Mouse (Mus musculus): ENCODE data around the gene Ugt1a6b. TPM values are rescaled to one million over a fixed set of nuclear protein-coding genes. Genes with fewer than 3 reads are reported as not detected.

Gene Ugt1a6b
- polyA plus RNA-seq, 1 experiment from 2014 or later = 28.8 TPM

DNA sequence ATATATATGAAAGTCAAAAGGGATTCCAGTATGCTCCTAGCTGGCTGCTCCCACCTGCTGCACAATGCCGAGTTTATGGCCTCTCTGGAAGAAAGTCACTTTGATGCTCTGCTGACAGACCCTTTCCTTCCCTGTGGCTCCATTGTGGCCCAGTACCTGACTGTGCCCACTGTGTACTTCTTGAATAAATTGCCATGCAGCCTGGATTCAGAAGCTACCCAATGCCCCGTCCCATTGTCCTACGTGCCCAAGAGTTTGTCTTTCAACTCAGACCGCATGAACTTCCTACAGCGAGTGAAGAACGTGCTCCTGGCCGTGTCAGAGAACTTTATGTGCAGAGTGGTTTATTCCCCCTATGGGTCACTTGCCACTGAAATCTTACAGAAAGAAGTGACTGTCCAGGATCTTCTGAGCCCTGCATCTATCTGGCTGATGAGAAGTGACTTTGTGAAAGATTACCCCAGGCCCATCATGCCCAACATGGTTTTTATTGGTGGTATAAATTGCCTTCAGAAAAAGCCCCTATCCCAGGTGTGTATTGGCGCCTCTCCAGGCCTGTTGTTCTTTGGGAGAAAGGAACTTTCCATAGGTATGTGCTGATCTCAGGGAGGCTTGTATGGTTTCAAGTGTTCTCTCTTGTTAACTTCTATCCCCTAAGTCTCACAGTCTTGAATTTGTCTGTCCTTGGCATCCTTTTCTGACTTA, 109.4 kb downstream of the Ugt1a6b start:
- no peak for DNase-seq
- ATAC-seq = no peak; the same call in 1 of the 2 replicates
- TF ChIP-seq CTCF (IDR thresholded peaks at IDR 0.05; ENCODE audit: low read depth) (no peak), EP300 (IDR thresholded peaks at IDR 0.05; ENCODE audit: low read depth) (no peak)
- no peaks in the 10 kb centered on the region for H3K36me3 ChIP-seq (replicated peaks; ENCODE audit: insufficient read depth, low read length)
- no peaks in the 10 kb centered on the region for H3K27me3 ChIP-seq (ENCODE audit: insufficient read depth, low read length)
- 0 out of 2 replicates have a peak overlapping the region, but pooled peaks have one; percentile 1 for H3K9ac ChIP-seq (replicated peaks)
- peaks cover 3% of the 10 kb centered on the region for H3K4me1 ChIP-seq (ENCODE audit: insufficient read depth)
- 56% methylated on average over 8 of the region's 8 CpGs for WGBS (ENCODE audit: insufficient replicate concordance)
- H3K9me3 ChIP-seq (ENCODE audit: low read length) = peaks cover 44% of the 10 kb centered on the region
- H3K4me3 ChIP-seq (ENCODE audit: low read depth, low read length) = peak overlapping the region; percentile 1
- peak overlapping the region; percentile 31; the same call in 1 of the 2 replicates for H3K27ac ChIP-seq (ENCODE audit: low read depth)
- H3K4me2 ChIP-seq (ENCODE audit: low read depth, low read length) = peak overlapping the region; percentile 11

DNA sequence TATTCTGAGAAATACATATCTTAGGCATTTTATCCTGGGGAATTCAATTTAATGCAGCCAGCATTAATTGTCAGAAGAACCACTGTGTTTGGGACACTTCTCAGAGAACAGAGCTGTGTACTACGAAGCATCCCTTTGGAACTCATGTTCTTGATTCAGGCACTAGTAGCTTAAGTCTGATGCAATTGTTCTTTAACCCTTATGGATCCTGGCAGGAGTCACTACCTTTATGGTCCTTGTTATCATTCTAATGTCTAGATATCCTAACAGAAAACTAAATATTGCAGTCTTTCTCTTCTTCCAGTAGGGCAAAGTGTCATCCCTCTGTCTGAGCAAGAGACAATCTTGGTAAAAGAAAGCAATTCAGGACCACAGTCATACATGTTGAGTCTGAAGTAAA, 110.0 kb downstream of the Ugt1a6b start:
- no peak for DNase-seq
- Histone ChIP-seq H3K27me3 (ENCODE audit: insufficient read depth, low read length) (no peaks in the 10 kb centered on the region), H3K4me3 (ENCODE audit: low read depth, low read length) (peak overlapping the region; percentile 1; the same call in 1 of the 2 replicates), H3K4me2 (ENCODE audit: low read depth, low read length) (peak overlapping the region; percentile 1; the same call in 1 of the 2 replicates), H3K27ac (ENCODE audit: low read depth) (peak overlapping the region; percentile 31; the same call in 1 of the 2 replicates), H3K4me1 (ENCODE audit: insufficient read depth) (no peaks in the 10 kb centered on the region), H3K36me3 (replicated peaks; ENCODE audit: insufficient read depth, low read length) (no peaks in the 10 kb centered on the region), H3K9ac (replicated peaks) (no peak overlapping the region), H3K9me3 (ENCODE audit: low read length) (peaks cover 46% of the 10 kb centered on the region)
- 64% methylated on average over 1 of the region's 1 CpGs for WGBS (ENCODE audit: insufficient replicate concordance)
- no peak for TF ChIP-seq EP300 (IDR thresholded peaks at IDR 0.05; ENCODE audit: low read depth)
- TF ChIP-seq CTCF (IDR thresholded peaks at IDR 0.05; ENCODE audit: low read depth) = no peak
- peak; percentile 17 for ATAC-seq

DNA sequence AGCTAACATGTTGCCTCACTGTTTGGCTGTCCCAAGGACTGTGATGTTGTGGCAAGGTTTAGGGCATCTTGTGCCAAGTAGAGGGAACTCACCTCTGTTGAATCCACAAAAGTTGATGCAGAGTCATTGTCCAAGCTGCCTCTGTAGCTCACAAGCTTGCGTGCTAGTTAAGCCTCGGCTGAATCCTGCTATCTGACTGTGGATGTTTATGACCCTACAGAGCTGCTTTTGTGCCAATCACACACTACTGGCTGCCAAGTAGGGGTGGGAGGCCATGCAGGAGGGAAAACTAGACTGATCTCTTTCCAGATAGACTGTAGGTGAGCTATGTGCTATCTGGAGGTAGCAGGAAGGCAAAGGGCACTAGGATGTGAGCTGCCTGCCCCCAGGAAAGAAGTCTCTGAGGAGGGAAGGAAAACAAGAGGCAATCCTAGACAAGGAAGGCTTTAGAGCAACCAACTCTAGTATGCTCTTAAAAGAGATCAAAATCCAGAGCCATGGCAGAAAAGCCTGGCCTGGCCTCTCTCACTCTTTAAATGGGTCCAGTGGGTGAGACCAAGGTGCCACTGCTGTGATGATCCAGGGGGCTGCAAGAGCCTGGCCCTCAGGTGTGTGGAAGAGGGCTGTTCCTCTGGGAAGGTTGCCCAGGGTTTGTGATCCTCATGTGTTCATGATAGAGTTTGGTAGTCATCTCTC, 110.9 kb downstream of the Ugt1a6b start:
- Histone ChIP-seq H3K4me2 (ENCODE audit: low read depth, low read length) (peak overlapping the region; percentile 2), H3K4me3 (ENCODE audit: low read depth, low read length) (0 out of 2 replicates have a peak overlapping the region, but pooled peaks have one; percentile 0), H3K27me3 (ENCODE audit: insufficient read depth, low read length) (no peaks in the 10 kb centered on the region), H3K9me3 (ENCODE audit: low read length) (peaks cover 46% of the 10 kb centered on the region), H3K4me1 (ENCODE audit: insufficient read depth) (no peaks in the 10 kb centered on the region), H3K27ac (ENCODE audit: low read depth) (peak overlapping the region; percentile 4), H3K36me3 (replicated peaks; ENCODE audit: insufficient read depth, low read length) (no peaks in the 10 kb centered on the region), H3K9ac (replicated peaks) (0 out of 2 replicates have a peak overlapping the region, but pooled peaks have one; percentile 1)
- no peak for TF ChIP-seq CTCF (IDR thresholded peaks at IDR 0.05; ENCODE audit: low read depth)
- TF ChIP-seq EP300 (IDR thresholded peaks at IDR 0.05; ENCODE audit: low read depth) = no peak
- peak; percentile 74 for ATAC-seq
- WGBS (ENCODE audit: insufficient replicate concordance) = 68% methylated on average over 2 of the region's 2 CpGs
- DNase-seq = peak; percentile 56

DNA sequence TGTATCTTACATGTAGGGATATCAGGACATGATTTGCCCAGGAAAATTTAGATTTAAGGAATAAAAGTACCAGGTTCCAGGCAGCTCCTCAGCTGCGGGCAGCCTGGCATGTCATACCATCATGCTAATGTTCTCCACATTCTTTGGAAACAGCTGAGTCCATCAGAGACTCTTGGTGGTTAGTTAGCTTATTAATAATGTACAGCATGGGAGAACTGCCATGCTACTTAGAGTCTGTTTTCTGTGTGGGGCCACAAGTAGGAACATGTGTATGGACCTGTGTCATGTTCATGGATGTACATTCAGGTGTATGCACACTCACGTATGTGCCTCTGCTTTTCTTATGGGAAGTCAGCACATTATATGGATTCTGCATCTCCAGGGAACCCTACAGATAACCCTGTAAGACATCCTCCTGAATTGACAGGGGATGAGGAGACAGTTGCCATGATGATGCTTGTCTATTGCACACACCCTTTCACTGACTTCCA, 111.5 kb downstream of the Ugt1a6b start:
- no peak for TF ChIP-seq EP300 (IDR thresholded peaks at IDR 0.05; ENCODE audit: low read depth)
- TF ChIP-seq CTCF (IDR thresholded peaks at IDR 0.05; ENCODE audit: low read depth) = no peak
- no peaks in the 10 kb centered on the region for H3K36me3 ChIP-seq (replicated peaks; ENCODE audit: insufficient read depth, low read length)
- peaks cover 46% of the 10 kb centered on the region for H3K9me3 ChIP-seq (ENCODE audit: low read length)
- H3K4me2 ChIP-seq (ENCODE audit: low read depth, low read length) = peak overlapping the region; percentile 2
- 0 out of 2 replicates have a peak overlapping the region, but pooled peaks have one; percentile 0 for H3K4me3 ChIP-seq (ENCODE audit: low read depth, low read length)
- H3K27me3 ChIP-seq (ENCODE audit: insufficient read depth, low read length) = no peaks in the 10 kb centered on the region
- 0 out of 2 replicates have a peak overlapping the region, but pooled peaks have one; percentile 1 for H3K9ac ChIP-seq (replicated peaks)
- WGBS (ENCODE audit: insufficient replicate concordance) = 72% methylated on average over 2 of the region's 2 CpGs
- ATAC-seq = no peak
- no peaks in the 10 kb centered on the region for H3K4me1 ChIP-seq (ENCODE audit: insufficient read depth)
- peak overlapping the region; percentile 4; the same call in 1 of the 2 replicates for H3K27ac ChIP-seq (ENCODE audit: low read depth)
- no peak for DNase-seq

DNA sequence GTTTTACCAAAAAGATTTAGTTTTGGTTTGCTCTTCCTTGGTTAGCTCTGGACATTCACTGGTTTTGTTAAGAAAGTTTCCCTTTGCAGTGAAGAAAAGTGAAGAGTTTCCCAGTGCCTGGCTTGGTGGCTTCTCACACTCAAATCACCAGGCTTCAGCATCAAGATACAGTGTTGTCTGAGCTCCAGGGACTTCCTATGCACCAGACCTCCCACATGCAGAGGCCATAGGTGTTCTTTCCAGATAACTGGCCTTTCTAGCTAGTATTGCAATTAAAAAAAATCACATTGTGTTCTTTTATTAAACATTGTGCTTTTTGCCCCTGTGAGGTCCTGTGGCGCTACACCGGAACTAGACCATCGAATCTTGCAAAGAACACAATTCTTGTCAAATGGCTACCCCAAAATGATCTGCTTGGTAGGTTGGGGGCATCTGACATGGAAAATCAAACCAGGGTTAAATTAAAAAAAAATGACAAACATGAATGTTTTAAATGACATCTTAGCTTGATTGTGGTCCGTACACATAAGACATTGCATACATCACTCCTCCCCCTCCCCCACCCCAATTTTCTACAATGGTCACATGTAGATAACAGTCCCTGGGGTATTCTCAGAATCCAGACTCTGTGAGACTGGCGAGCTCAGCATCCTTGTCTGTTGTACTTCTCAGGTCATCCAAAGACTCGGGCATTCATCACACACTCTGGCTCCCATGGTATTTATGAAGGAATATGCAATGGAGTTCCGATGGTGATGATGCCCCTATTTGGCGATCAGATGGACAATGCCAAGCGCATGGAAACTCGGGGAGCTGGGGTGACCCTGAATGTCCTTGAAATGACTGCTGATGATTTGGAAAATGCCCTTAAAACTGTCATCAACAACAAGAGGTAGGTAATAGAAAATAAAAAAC, 112.7 kb downstream of the Ugt1a6b start:
- Histone ChIP-seq H3K27me3 (ENCODE audit: insufficient read depth, low read length) (no peaks in the 10 kb centered on the region), H3K4me3 (ENCODE audit: low read depth, low read length) (no peak overlapping the region), H3K9me3 (ENCODE audit: low read length) (peaks cover 46% of the 10 kb centered on the region), H3K4me1 (ENCODE audit: insufficient read depth) (no peaks in the 10 kb centered on the region), H3K9ac (replicated peaks) (no peak overlapping the region), H3K36me3 (replicated peaks; ENCODE audit: insufficient read depth, low read length) (no peaks in the 10 kb centered on the region), H3K27ac (ENCODE audit: low read depth) (no peak overlapping the region), H3K4me2 (ENCODE audit: low read depth, low read length) (no peak overlapping the region)
- 58% methylated on average over 10 of the region's 10 CpGs for WGBS (ENCODE audit: insufficient replicate concordance)
- no peak for ATAC-seq
- no peak for DNase-seq
- TF ChIP-seq EP300 (IDR thresholded peaks at IDR 0.05; ENCODE audit: low read depth) = no peak
- no peak for TF ChIP-seq CTCF (IDR thresholded peaks at IDR 0.05; ENCODE audit: low read depth)

All from liver, postnatal 0 days (tissue).